Mouse (Mus musculus) embryonic facial prominence, embryonic 14.5 days (tissue): ENCODE measurements around the gene Strip1. TPM values are rescaled to one million over a fixed set of nuclear protein-coding genes. Genes with fewer than 3 reads are reported as not detected.
A peak's percentile ranks its signal among the peaks of the same experiment; 100 is the strongest.

ENCODE experiments used
- ATAC-seq: fragments of 200-750 bp; cut with Nextera tagmentation; 2 replicates; pipeline ENCODE4 v1.8.0; 2017; ENCODE audit warnings: low read depth, moderate number of reproducible peaks, moderate TSS enrichment
- DNase-seq: peaks from one replicate; pipeline ENCODE4 v3.0.0-alpha.2; 2015; ENCODE audit warnings: low spot score
- H3K27ac ChIP-seq: fragments of 300-500 bp; sonication (generic); replicated peaks from 2 replicates; pipeline ENCODE4 v1.5.1; 2014; ENCODE audit warnings: low read depth, mild to moderate bottlenecking, low read length, moderate library complexity
- H3K27me3 ChIP-seq: fragments of 300-500 bp; sonication (generic); replicated peaks from 2 replicates; pipeline ENCODE4 v1.6.1; 2014; ENCODE audit warnings: low read length; ENCODE audit not compliant: control insufficient read depth, insufficient read depth
- H3K36me3 ChIP-seq: fragments of 300-500 bp; sonication (generic); 2 replicates; pipeline ENCODE4 v1.6.1; 2014; ENCODE audit warnings: low read length, mixed read lengths; ENCODE audit not compliant: control insufficient read depth, insufficient read depth
- H3K4me1 ChIP-seq: fragments of 300-500 bp; sonication (generic); 2 replicates; pipeline ENCODE4 v1.6.1; 2014; ENCODE audit warnings: antibody characterized with exemption, low read length; ENCODE audit not compliant: control insufficient read depth, insufficient read depth
- H3K4me2 ChIP-seq: fragments of 300-500 bp; sonication (generic); 2 replicates; pipeline ENCODE4 v1.6.1; 2014; ENCODE audit warnings: low read depth, mild to moderate bottlenecking, low read length, moderate library complexity, mixed read lengths
- H3K4me3 ChIP-seq: fragments of 300-500 bp; sonication (generic); 2 replicates; pipeline ENCODE4 v1.5.1; 2014; ENCODE audit warnings: low read depth, mild to moderate bottlenecking, low read length
- H3K9ac ChIP-seq: fragments of 300-500 bp; sonication (generic); 2 replicates; pipeline ENCODE4 v1.6.1; 2014; ENCODE audit warnings: low read depth, mild to moderate bottlenecking, low read length, moderate library complexity, mixed read lengths
- H3K9me3 ChIP-seq: fragments of 300-500 bp; sonication (generic); 2 replicates; pipeline ENCODE4 v1.6.1; 2016; ENCODE audit warnings: low read length; ENCODE audit not compliant: control insufficient read depth
- WGBS: fragments of 180-500 bp; shearing (Covaris S2); extraction: QIAGEN DNeasy Blood & Tissue Kit; methylation state at CpG from one replicate; pipeline ENCODE4 v1.1.7; 2014; 5-methylcytosine and 5-hydroxymethylcytosine counted together
- polyA plus RNA-seq: library from polyadenylated mRNA; unstranded; fragments of >200 nt; fragmentation: Nextera tagmentation; extraction: Ambion mirVana; gene quantifications from 2 replicates; pipeline ENCODE4 v1.2.1, GENCODE M21; 2014

Gene Strip1
- polyA plus RNA-seq, 1 experiment from 2014 or later = 53.7 TPM

DNA sequence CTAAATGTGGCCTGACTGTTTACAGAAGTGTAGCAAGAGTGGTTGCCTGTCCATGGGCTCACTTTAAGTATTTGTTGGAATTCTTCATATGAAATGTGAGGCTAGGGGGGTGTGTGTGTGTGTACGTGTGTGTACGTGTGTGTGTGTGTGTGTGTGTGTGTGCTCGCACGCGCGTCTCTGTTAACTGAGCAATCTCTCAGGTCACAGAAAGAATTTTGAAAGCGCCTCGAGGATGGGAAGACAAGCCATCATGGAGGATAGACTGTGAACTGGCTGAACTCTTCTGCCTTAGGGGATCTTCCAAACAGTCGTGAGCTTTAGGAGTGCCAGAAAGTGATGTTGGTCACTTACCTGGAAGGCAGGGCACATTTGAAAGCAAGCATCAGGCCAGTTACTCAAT lies 2.4 kb upstream of the Strip1 start:
- H3K9ac ChIP-seq = no peak overlapping the region
- H3K36me3 ChIP-seq = 0 out of 2 replicates have a peak, but pooled peaks cover 4% of the 10 kb centered on the region
- 89% methylated on average over 9 of the region's 9 CpGs for WGBS
- H3K9me3 ChIP-seq = no peaks in the 10 kb centered on the region
- no peak overlapping the region for H3K4me2 ChIP-seq
- ATAC-seq (no peak), DNase-seq (no peak)
- H3K27ac ChIP-seq = no peak overlapping the region
- no peak overlapping the region for H3K4me3 ChIP-seq
- peaks cover 6% of the 10 kb centered on the region for H3K4me1 ChIP-seq
- no peaks in the 10 kb centered on the region for H3K27me3 ChIP-seq

DNA sequence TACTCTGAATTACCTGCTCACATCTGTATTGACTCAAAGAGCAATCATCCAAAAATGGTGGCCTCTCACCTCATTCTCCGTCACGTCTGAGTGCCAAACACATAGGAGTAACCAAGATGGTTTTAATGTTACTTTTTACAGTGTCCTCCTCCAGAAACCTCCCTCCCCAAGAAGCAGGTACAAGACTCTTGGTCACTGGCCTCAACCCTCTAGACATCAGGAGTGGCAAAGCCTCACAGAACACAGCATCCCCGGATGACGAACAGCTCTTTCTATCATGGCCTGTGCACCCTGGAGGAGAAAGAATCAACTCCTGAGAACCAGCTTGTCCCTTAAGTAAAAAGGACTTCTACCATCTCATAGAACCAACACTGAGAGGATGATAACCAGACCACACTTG lies 1.3 kb upstream of the Strip1 start:
- Histone ChIP-seq H3K27me3 (no peaks in the 10 kb centered on the region), H3K9me3 (no peaks in the 10 kb centered on the region), H3K36me3 (peaks cover 4% of the 10 kb centered on the region), H3K27ac (no peak overlapping the region), H3K9ac (no peak overlapping the region), H3K4me1 (peaks cover 6% of the 10 kb centered on the region), H3K4me2 (no peak overlapping the region), H3K4me3 (no peak overlapping the region)
- ATAC-seq = no peak
- 86% methylated on average over 4 of the region's 4 CpGs for WGBS
- no peak for DNase-seq

DNA sequence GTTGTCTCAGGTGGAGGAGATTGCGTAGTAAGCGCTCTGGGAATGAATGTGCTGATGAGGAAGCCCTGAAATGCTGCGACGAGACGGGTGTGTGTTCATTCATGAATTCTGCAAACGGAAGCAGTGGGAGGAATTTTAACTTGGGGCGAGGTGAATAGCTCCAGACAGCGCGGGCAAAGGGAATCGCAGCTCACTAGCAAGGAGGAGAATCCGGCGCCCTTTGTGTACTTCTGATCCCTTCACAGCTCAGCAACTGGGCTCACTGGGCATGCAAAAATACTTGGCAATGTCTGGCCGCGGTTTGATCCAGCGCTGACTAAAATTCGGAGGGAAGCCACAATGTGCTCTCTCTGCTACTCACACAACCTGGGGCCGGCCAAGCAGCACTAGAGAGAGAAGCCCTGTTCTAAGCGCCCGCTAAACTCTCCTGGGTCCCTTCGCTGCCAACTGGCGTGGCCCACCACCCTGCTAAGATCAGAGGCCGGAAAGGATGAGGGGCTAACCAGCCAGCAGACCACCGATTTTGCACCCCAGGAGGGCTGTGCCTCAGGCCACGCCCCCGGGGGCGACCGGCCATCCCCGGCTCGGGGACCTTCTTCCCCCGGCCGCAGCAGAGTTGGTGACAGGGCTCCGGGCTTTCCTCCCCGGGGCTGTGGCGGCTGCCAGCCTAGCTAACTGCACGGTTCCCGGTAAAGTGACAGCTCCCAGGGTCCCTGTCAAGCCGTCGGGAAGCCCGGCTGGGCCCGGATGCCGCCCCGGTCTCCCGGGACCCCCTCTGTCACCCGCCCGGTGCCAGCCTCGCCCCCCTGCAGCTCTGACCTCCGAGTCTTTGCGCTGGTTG lies 592 bp downstream of the Strip1 start, which contains the start of gene Gm10961:
Gm10961 (plus strand) TSS at position 641 of the 841 bp plus-strand sequence.
- peak within 1 kb of the TSS; percentile 91 for H3K27ac ChIP-seq
- H3K4me3 ChIP-seq = peak within 1 kb of the TSS; percentile 83
- peaks cover 6% of the 10 kb centered on the region for H3K4me1 ChIP-seq
- peak; percentile 64 for ATAC-seq
- peaks cover 23% of the 10 kb centered on the region for H3K36me3 ChIP-seq
- WGBS = under 1% methylated on average over 41 of the region's 48 CpGs
- no peaks in the 10 kb centered on the region for H3K9me3 ChIP-seq
- H3K9ac ChIP-seq = peak within 1 kb of the TSS; percentile 93
- H3K27me3 ChIP-seq = no peaks in the 10 kb centered on the region
- DNase-seq = peak; percentile 55
- H3K4me2 ChIP-seq = peak within 1 kb of the TSS; percentile 85

DNA sequence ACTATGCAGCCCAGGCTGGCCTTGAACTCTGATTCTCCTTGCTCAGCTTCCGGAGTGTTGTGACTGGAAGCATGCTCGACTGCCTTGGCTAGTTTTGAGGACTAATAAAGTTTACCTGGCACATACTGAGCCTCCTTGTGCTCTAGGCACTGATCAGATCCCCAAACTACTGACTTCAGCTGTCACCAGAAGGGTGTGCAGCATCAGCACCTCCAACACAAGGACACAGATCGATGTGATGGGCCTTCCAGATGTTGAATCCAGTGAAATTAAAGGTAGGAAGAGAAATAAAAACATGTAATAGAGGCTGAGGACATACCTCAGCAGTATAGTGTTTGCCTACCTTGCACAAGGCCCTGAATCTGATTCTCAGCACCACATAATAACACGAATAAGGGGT lies 2.1 kb downstream of the Strip1 start:
- H3K4me3 ChIP-seq = no peak overlapping the region
- no peaks in the 10 kb centered on the region for H3K27me3 ChIP-seq
- no peak overlapping the region for H3K4me2 ChIP-seq
- ATAC-seq (no peak), DNase-seq (no peak)
- H3K27ac ChIP-seq = no peak overlapping the region
- peaks cover 38% of the 10 kb centered on the region for H3K36me3 ChIP-seq
- no peak overlapping the region for H3K9ac ChIP-seq
- peaks cover 6% of the 10 kb centered on the region for H3K4me1 ChIP-seq
- no peaks in the 10 kb centered on the region for H3K9me3 ChIP-seq
- WGBS = 91% methylated on average over 4 of the region's 4 CpGs

DNA sequence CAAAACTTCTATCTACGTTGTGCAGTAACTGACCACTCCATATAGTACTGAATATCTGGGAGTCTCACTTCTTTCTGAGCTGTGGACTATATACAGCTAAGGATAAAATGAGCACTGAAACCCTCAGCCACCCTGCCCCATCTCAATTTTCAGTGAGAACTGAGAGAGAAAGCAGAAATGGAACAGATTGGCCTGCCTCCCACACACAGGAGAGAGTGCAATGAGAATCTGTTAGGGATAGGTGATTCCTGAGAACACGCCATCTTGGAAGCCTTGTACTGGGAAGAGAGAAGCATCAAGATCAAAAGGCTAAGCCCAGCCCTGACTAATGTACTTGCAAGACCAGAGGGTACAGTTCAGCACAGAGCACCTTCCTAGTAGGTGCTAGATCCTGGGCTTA lies 2.9 kb downstream of the Strip1 start:
- Histone ChIP-seq H3K4me3 (no peak overlapping the region), H3K27me3 (no peaks in the 10 kb centered on the region), H3K36me3 (peaks cover 46% of the 10 kb centered on the region), H3K27ac (no peak overlapping the region), H3K9me3 (no peaks in the 10 kb centered on the region), H3K4me2 (no peak overlapping the region), H3K9ac (no peak overlapping the region), H3K4me1 (peaks cover 6% of the 10 kb centered on the region)
- WGBS = 90% methylated on average over 2 of the region's 2 CpGs
- no peak for DNase-seq
- no peak for ATAC-seq

DNA sequence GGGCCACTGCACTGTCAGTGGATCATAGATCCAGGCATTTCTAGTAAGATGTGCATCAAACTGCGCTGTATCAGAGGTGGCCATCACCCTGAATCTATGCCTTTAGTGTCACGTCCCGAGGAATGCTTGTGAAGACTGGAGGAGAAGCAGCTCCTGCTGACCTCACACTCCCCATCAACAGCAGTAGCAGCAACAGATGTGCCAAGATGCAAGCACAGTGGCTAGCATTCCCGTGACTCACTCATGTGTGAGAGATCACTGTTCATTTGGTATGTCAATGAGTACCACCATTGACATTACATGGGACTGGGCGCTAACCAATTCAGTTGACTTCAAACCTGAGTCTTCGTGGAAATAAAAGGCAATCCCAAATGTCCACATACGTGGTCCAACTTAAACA lies 3.9 kb downstream of the Strip1 start:
- H3K27me3 ChIP-seq = no peaks in the 10 kb centered on the region
- no peak overlapping the region for H3K4me3 ChIP-seq
- H3K4me2 ChIP-seq = no peak overlapping the region
- DNase-seq (no peak), ATAC-seq (no peak)
- no peak overlapping the region for H3K9ac ChIP-seq
- H3K4me1 ChIP-seq = peaks cover 6% of the 10 kb centered on the region
- peaks cover 54% of the 10 kb centered on the region for H3K36me3 ChIP-seq
- WGBS = 91% methylated on average over 7 of the region's 7 CpGs
- H3K27ac ChIP-seq = no peak overlapping the region
- no peaks in the 10 kb centered on the region for H3K9me3 ChIP-seq

DNA sequence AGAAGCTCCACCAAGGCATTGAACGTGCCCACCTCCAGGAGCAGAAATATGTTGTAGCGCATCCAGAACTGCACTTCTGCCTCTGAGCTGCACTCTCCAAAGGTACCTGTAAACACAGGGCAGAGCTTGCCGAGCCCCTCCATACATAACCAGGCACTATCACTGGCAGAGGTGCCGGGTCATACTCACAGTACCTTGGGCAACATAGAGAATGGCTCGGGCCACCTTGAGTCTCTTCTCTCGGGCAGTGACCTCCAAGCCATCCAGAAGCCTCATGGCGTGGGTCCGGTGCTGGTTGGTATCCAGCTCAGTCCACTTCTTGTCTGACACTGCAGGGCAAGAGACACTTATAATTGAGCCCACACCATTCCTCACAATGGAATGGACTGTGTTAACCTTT lies 4.7 kb downstream of the Strip1 start:
- H3K27ac ChIP-seq = no peak overlapping the region
- no peak overlapping the region for H3K4me2 ChIP-seq
- no peak overlapping the region for H3K9ac ChIP-seq
- peaks cover 62% of the 10 kb centered on the region for H3K36me3 ChIP-seq
- ATAC-seq (no peak), DNase-seq (no peak)
- 95% methylated on average over 8 of the region's 8 CpGs for WGBS
- no peak overlapping the region for H3K4me3 ChIP-seq
- H3K4me1 ChIP-seq = peaks cover 6% of the 10 kb centered on the region
- H3K27me3 ChIP-seq = no peaks in the 10 kb centered on the region
- no peaks in the 10 kb centered on the region for H3K9me3 ChIP-seq

DNA sequence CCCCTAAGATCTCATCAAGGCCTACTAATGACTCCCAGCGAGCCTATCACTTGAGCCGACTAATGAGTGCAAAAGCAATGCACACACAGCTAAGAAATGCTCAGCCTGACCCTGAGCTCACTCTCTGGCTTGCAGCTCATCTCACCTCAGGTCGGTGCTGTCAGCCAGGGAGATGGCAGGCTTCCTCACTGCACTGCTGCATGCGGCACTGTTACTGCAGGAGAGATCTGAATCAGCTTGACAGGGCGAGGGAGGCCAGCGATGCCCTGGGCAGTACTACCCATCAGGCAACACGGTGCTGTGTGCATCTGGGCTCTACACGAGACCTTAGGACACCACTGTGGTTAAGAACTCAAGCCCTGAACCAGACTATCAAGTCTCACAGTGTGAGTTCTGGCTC lies 6.0 kb downstream of the Strip1 start:
- no peaks in the 10 kb centered on the region for H3K27me3 ChIP-seq
- H3K9ac ChIP-seq = no peak overlapping the region
- H3K27ac ChIP-seq = no peak overlapping the region
- peaks cover 6% of the 10 kb centered on the region for H3K4me1 ChIP-seq
- H3K4me3 ChIP-seq = no peak overlapping the region
- DNase-seq (no peak), ATAC-seq (0 out of 2 replicates have a peak, but pooled peaks have one; percentile 30)
- 98% methylated on average over 8 of the region's 8 CpGs for WGBS
- H3K36me3 ChIP-seq = peaks cover 75% of the 10 kb centered on the region
- no peaks in the 10 kb centered on the region for H3K9me3 ChIP-seq
- H3K4me2 ChIP-seq = no peak overlapping the region

DNA sequence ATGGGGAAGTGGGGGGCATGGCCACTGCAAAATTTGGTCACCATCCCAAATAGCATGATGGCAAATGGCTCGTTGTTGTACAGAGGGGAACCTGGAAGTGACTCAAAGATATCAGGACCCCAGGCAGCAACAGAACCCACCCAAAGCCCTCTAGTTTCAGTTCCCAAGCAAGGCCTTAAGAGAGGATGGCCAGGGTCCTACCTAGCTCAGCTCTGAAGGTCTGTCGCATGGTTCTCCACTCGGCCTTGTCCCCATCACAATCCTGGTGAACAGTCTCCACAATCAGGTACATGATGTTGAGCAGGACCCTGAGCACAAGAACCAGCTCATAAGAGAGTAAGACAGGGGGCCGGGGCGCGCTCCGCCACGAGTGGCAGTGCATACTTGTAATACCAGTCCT lies 7.1 kb downstream of the Strip1 start:
- Histone ChIP-seq H3K4me1 (no peaks in the 10 kb centered on the region), H3K4me3 (no peak overlapping the region), H3K9me3 (no peaks in the 10 kb centered on the region), H3K9ac (no peak overlapping the region), H3K36me3 (peaks cover 82% of the 10 kb centered on the region), H3K27me3 (no peaks in the 10 kb centered on the region), H3K27ac (no peak overlapping the region), H3K4me2 (no peak overlapping the region)
- no peak for DNase-seq
- no peak for ATAC-seq
- WGBS = 99% methylated on average over 8 of the region's 8 CpGs
